Mouse (Mus musculus) neural tube, postnatal 0 days (tissue): ENCODE data around the gene Abhd5. TPM values are rescaled to one million over a fixed set of nuclear protein-coding genes. Genes with fewer than 3 reads are reported as not detected.

Experiments used
- polyA plus RNA-seq: library from polyadenylated mRNA; unstranded; fragments of >200 nt; fragmentation: Nextera tagmentation; extraction: Ambion mirVana; gene quantifications from 2 replicates; pipeline ENCODE4 v1.2.1, GENCODE M21; 2015

The Abhd5 gene
- 26.7 and 27.3 TPM in 2 replicates for polyA plus RNA-seq

DNA sequence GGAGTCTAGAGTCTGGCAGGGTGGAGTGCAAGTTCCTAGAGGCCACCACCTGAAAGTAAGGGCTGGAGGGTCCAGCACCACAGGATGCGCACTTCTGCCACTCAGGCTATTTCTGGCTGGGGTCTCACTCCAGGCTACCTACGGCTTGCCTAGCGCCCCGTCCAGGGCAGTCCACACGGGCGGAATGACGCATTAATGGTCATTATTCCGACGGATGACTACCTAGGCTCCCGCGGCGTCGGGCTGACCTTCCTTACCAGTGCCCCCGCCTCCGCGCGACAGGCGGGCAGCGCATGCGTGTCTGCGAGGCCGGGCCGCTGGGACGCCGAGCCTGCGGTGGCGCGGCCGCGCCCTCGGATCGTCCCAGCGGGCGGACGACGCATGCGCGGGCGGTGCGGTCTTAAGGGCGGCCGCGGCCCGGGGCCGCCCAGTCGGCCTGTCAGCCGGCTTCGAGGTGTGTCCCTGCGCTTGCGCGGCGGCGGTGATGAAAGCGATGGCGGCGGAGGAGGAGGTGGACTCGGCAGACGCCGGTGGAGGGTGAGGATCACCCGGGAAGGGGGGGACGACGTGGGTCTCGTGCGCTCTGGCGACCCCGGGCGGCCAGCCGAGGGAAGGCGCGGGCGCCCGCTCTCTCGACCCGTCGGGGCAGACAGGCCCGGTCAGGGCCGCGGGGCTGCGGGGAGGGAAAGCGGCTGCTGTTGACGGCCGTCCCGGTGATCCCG lies at the start of gene Abhd5:
Abhd5 (plus strand) TSS at position 306 of the 722 bp plus-strand sequence.

Other genes starting within 250 kb of the Abhd5 start
- gene Snrk, start 234.3 kb upstream of the Abhd5 start, polyA plus RNA-seq = 65.4 and 65.5 TPM in 2 replicates
- gene Ano10, start 57.2 kb upstream of the Abhd5 start, polyA plus RNA-seq = 30.8 and 38.4 TPM in 2 replicates